Mouse (Mus musculus) brain, embryonic 14.5 days (tissue): Measurements from ENCODE around the gene Klhl8.

ENCODE experiments used
- CTCF ChIP-seq: fragments of 200-500 bp; IDR thresholded peaks from 2 replicates; pipeline ENCODE4 v1.5.1; 2012; ENCODE audit warnings: inconsistent platforms, mild to moderate bottlenecking, moderate library complexity, borderline replicate concordance; ENCODE audit not compliant: insufficient read depth, insufficient read length; ENCODE audit errors: extremely low read depth
- POLR2A ChIP-seq: fragments of 200-500 bp; IDR thresholded peaks from 2 replicates; pipeline ENCODE4 v1.6.1; 2012; ENCODE audit warnings: mild to moderate bottlenecking, inconsistent platforms, borderline replicate concordance; ENCODE audit not compliant: poor library complexity, insufficient read depth, insufficient read length, severe bottlenecking; ENCODE audit errors: extremely low read depth

- TF ChIP-seq CTCF: no peak
- no peak for TF ChIP-seq POLR2A
These were observed 43.6 kb upstream of the Klhl8 start for GRCm38 (mm10) chr5:103954638-103955037.
